Mouse (Mus musculus) adipose tissue, adult 10 weeks (tissue): Measurements from ENCODE around the gene Slc9c1. TPM values are rescaled to one million over a fixed set of nuclear protein-coding genes. Genes with fewer than 3 reads are reported as not detected.

Experiments used
- polyA plus RNA-seq: library from polyadenylated mRNA; stranded (reverse); fragments of 350-450 nt; fragmentation: Illumina TruSeq; extraction: RNeasy Lipid Tissue Mini Kit (QIAGEN cat#74804); gene quantifications from one replicate; pipeline ENCODE4 v1.2.3, GENCODE M21; 2014; ENCODE audit warnings: low read depth, low replicate concordance

The Slc9c1 gene
- polyA plus RNA-seq = 1.4 TPM

DNA sequence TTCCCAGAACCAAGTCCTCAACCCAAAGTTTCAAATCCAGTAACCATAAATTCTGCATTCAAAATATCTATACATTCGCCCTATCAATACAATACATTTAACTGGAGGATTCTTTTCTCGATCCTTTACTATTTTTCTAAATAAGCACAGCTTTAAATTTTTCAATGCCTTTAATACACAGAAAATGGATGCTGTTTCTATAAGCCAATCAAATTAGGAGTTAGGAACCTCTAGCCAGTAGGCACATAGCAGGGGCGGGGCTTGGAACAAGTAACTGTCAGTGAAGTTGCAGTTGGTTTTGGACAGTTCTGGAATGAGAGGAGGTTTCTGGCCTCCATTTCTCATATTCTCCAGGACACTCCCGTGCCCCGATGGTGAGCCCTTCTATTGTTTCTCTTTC lies at the start of gene Slc9c1:
Slc9c1 (plus strand) TSS at position 301 of the 400 bp plus-strand sequence.

DNA sequence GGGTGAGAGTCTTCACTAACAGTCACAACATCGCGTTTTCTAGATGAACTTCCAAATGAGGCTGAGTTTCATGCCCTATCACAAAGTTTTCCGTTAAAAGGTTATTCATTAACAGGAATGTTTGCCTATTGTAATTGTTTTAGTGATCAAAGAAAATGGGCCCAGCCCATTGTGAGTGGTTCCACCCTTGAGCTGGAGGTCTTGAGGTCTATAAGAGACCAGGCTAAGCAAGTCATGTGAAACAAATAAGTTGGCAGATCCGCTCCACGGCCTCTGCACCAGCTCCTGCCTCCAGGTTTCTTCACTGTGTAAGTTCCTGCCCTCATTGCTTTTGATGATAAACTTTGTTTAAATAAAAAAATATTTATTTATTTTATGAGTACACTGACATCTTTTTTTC lies 42.2 kb upstream of the Slc9c1 start, which contains the start of gene Gm609:
Gm609 (minus strand) TSS at position 43 of the 400 bp plus-strand sequence.

DNA sequence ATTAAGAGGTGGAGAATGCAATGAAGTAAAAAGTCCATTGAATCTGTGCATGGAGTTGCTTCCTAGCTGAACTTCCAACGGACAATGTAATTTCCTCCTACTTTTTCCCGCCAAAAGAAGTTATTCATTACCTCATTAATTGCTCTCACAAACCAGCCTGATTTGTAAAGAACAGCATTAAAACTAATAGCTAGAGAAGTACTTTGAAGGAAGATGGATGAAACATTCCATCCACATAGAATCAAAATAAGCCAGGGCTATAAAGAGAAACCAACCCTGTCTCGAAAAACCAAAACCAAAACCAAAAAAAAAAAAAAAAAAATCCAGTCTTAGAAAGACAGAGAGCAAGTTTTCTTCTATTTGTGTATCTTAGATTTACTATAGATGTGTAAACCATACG lies 3.2 kb upstream of the Slc9c1 start, which contains the start of gene Gm17783:
Gm17783 (minus strand) TSS at position 101 of the 400 bp plus-strand sequence.

DNA sequence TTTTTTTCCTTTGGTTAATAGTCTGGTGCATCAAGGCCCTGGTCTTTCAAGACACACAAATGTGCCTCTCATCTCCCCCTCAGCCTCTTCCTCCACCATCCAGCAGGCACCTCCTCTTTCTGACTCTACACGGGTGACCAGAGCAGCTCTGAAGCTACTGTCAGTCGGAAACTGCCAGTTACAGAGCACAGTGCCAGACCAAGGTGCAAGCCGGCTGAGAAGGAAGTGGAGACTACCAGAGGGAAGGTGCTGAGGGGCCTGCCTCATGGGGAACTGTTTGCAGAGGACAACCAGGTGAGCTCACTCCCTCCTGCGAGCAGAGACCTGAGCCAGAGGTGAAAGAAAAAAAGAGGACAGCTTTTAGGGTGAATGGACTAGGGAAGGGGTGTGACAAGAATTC lies 75.2 kb downstream of the Slc9c1 start, which contains the start of gene Gcsam:
Gcsam (plus strand) TSS at position 114 of the 400 bp plus-strand sequence.

DNA sequence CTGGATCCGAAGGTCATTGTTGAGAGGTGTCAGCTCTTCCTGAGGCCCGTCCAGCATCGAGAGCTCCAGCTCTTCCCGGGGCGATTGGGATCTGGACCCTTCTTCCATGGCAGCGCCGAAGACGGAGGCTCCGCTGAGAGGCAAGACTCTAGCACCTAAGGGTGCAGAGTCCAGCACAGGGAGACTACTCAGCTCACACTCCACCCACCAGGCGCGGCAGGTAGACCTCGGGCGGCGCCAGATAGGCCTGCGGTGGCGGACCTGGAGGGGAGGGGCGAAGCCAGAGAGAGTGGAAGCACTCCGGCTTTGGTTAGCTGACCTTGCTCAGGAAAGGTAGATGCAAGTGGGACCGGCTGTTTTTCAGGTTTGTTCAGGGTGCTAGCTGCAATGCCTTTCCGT lies 118.8 kb downstream of the Slc9c1 start, which contains the start of gene BC016579:
BC016579 (minus strand) TSS at position 135 of the 399 bp plus-strand sequence.

Other genes starting within 250 kb of the Slc9c1 start
- 75.8 TPM for gene Cd200, start 126.3 kb upstream of the Slc9c1 start, polyA plus RNA-seq
- gene Gm609, start 42.3 kb upstream of the Slc9c1 start, polyA plus RNA-seq = 2.8 TPM
- not detected for gene Gm17783, start 3.3 kb upstream of the Slc9c1 start, polyA plus RNA-seq
- gene Gcsam, start 75.1 kb downstream of the Slc9c1 start, polyA plus RNA-seq = 0.46 TPM
- 0.68 TPM for gene BC016579, start 118.8 kb downstream of the Slc9c1 start, polyA plus RNA-seq
- gene Tmprss7, start 158.3 kb downstream of the Slc9c1 start, polyA plus RNA-seq = 0.34 TPM
- 0.34 TPM for gene Tagln3, start 189.3 kb downstream of the Slc9c1 start, polyA plus RNA-seq
- 10.4 TPM for gene Abhd10, start 207.6 kb downstream of the Slc9c1 start, polyA plus RNA-seq